Mouse (Mus musculus) kidney, adult 11 months (tissue): ENCODE measurements around the gene Wfdc15a.

Experiments
- DNase-seq: peaks from one replicate; pipeline ENCODE4 v3.0.0; 2022

Gene Wfdc15a

DNA sequence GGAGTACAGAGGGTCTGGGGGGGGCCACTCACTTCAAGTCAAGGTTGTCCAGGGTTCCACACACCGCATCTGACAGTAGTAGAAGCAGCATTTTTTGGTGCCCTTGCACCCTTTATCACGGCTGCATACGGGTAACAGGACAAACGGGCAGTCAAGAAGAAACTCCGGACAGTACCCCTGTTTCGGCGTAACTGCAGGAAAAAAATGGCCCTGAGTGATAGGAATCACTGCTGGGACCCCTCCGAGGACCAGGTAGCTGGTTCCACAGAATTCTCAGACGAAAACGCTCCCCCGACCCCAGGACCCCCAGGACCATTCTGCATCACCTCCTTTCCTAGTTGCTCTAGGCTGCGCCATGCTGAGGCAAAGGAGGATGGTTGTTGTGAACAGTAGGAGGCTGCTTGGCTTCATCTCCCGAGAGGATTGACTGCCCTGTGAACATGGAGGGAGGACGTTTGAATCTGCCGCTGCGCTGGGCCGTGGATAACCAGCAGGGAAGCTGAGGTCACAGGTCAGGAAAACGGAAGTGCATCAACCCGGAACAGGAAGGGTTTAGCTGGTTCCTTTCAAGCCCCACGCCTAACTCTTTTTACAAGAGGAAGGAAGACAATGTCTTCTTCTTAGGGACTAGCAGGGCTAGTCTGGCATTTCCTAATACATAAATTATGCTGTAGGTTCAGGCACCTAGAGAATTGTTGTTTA, at the start of gene Wfdc15a:
Gene Wfdc15a (minus strand): TSS at position 505 of the 702 bp plus-strand sequence.
- no peak for DNase-seq

- DNase-seq, result no peak
Measured at GRCm38 (mm10) chr2:164238366-164238765, 38.4 kb upstream of the Wfdc15a start, which contains the start of gene Svs2. TSS of gene Svs2 (minus strand) at chr2:164238466.

DNA sequence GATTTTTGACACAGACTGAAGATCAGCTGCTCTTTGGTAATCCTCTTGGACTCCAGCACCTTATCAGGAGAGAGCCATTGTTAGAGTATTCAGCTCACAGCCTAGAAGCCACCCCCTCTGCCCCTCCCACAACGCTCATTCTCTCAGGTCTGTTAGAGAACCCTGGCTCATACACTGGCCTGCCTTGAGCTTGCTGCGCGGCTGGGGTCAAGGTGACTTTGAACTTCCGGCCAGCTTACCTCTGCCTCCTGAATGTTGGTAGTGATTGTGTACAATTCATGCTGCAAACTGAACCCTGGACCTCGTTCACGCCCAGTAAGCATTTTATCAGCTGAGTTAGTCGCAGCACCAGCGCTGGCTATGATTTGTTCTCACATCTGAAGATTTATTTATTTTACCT, 32.7 kb upstream of the Wfdc15a start:
- DNase-seq, result no peak

- DNase-seq, result no peak
Measured at GRCm38 (mm10) chr2:164228361-164229070, 28.6 kb upstream of the Wfdc15a start.

GRCm38 (mm10) chr2:164221522-164221921, 21.6 kb upstream of the Wfdc15a start, which contains the start of gene Wfdc15b:
TSS of gene Wfdc15b (minus strand) at chr2:164221660.
- DNase-seq, result no peak

DNA sequence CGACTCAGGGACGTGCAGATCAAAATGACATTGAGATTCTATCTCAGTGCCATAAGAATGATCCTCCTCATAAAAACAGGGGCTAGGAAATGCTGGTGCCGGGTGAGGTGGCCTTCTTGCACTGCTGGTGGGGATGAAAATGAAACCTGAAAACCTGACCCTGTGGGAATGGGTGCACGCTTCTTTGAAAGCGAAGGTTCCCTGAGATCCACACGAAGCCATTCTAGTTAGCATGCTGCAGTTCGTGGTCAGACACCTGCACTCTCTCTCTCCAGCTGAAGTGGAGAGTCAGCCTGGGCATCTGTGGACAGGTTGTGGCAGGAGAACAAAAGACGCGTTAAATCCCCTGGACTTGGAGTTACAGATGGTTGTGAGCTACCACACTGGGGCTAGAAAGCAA, 19.4 kb upstream of the Wfdc15a start:
- DNase-seq, result no peak

- DNase-seq, result no peak
Measured at GRCm38 (mm10) chr2:164212711-164213110, 12.8 kb upstream of the Wfdc15a start.

GRCm38 (mm10) chr2:164210892-164211291, 11.0 kb upstream of the Wfdc15a start:
- DNase-seq, result no peak

GRCm38 (mm10) chr2:164206676-164207075, 6.7 kb upstream of the Wfdc15a start:
- DNase-seq, result no peak

DNA sequence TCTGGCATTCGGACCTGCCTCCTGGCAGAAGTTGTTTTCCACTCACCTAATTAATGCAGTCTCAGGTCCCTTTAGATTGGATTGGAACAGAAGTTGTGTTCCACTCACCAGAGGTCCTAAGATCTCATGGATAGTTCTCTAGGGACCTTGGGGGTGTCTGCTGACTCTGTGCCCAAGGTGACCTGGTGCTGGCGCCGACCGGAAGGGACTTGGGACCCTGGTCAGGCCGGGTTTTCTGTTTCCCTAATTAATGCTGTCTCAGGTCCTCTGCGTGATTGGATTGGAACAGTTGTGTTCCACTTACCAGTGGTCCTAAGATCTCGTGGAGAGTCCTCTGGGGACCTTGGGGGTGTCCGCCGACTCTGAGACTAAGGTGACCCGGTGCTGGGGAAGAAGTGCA, 6.1 kb upstream of the Wfdc15a start:
- peak; percentile 89 for DNase-seq

GRCm38 (mm10) chr2:164196700-164196990, 3.3 kb downstream of the Wfdc15a start:
- DNase-seq, result no peak

DNA sequence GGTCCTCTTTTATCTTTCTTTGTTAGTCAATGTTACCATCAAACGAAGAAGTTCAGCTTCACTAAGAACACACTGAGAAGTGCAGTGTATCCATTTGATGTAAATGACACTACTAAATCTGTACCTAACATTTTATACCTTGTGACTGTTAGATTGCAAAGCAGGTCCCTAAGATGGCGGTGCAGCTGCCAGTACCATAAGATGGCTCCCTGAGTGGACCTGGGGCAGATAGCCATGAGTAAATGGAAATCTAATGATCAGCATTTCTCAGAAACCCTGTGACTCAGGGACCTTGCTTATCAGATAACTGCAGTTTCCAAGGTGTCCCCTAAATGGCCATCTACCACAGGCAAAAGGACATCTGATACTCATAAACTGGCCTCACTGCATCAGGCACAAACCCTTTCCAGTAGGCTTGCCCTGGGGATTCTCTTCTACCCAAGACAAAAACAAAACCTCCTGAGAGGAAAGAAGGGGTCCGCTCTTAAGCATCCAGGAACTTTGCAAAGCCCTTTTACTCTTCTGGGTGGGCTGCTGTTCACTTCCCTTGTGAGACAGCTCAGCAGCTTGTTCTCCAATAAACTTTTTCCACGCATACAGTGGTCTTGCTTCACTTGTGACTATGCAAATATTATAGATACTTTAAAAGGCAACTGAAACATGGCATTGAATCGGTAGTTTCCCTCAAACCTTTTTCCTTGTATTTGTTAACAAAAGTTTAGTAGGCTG, 3.8 kb downstream of the Wfdc15a start:
- no peak for DNase-seq

DNA sequence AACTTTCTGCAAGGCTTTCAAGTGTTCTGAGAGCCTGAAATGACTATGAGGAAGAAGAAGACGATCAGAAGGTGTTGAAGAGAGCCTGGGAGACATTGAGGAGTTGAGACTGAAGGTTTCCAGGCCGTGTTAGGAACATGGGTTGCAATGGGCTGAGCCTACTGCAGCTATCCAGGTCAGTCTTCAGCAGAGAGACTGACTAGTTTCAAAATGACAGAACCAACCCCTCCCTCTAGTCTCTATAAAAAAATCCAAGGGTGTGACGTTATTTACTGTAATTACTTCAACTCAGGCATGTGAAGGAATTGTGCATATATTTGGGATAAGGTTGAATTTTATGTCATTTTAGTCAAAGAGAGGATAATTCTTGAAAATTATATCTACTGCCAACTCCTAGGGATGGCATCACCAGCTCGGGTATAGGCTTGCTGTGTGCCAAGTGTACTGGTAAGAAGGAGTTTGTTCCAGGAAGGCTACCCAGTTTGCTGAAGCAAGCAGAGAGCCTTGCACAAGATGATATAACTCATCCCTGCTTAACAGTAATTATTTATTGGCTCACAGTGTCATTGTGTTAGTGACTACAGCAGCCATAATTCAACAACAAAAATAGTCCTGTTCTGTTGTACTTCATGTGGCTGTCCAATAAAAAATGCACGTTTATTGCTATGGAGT, 4.8 kb downstream of the Wfdc15a start:
- DNase-seq, result no peak

DNA sequence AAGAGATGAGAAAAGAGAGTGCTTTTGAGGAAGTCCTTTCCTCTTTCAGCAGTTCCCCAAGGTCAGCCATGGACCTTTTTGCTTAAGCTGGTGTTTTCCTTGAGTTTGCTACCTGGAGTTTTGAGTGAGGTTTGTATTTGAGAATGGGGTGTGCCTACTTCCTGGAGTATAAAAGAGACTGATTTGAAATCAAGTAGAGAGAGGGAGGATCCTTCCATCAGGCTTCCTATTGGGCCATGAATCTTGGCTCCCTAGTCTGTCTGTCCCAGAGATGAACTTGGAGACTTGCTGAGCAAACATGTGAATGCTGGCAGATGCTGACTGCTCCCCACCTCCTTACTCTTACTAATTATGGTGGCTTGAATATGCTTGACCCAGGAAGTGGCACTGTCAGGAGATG, 7.7 kb downstream of the Wfdc15a start:
- no peak for DNase-seq

DNA sequence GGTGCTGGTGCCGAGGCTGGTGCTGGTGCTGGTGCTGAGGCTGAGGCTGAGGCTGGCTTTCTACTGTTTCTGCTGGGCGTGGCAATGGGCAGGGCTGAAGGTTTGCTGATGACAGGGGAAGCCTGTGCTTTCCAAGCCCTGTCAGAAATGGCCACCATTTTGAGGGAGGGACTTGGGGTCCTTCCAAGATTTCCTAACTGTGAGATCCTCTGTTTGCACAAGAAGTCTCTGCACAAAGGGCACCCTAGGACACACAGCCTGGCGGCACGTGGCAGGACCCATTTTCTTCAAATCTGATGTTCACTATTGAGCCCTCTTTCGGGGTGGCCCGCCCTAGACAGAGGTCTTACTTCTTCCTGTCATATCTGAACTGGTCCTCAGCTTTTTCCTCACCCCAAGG, 9.4 kb downstream of the Wfdc15a start, which contains the start of gene Wfdc12:
Gene Wfdc12 (minus strand): TSS at position 33 of the 400 bp plus-strand sequence.
- no peak for DNase-seq

- no peak for DNase-seq
Measured at GRCm38 (mm10) chr2:164188722-164189121, 11.2 kb downstream of the Wfdc15a start.

GRCm38 (mm10) chr2:164184145-164184719, 15.7 kb downstream of the Wfdc15a start:
- DNase-seq, result no peak

- DNase-seq, result no peak
Measured at GRCm38 (mm10) chr2:164183340-164183739, 16.6 kb downstream of the Wfdc15a start.

- DNase-seq, result no peak
Measured at GRCm38 (mm10) chr2:164182692-164183255, 17.2 kb downstream of the Wfdc15a start, which contains the start of gene Wfdc5. TSS of gene Wfdc5 (minus strand) at chr2:164182742.

- DNase-seq, result no peak
Measured at GRCm38 (mm10) chr2:164180770-164181169, 19.2 kb downstream of the Wfdc15a start.

DNA sequence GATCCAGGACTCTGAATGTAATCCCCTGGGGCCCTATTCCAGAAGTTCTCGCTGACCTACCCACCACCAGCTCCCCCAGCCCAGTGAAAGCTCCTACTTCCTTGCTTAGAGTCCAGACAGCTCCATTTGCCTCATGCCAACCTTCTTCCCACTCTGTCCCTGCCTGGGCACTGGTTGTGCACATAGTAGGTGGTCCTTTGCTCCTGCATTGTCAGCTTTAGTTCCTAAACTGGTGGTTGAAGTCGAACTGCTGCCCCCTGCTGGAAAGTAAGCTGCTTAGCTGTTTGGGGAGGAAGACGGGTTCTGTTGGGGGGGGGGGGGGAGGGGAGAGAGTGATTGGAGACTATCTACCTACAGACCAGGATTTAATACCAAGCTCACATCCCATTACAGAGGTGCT, 19.8 kb downstream of the Wfdc15a start:
- DNase-seq, result no peak

DNA sequence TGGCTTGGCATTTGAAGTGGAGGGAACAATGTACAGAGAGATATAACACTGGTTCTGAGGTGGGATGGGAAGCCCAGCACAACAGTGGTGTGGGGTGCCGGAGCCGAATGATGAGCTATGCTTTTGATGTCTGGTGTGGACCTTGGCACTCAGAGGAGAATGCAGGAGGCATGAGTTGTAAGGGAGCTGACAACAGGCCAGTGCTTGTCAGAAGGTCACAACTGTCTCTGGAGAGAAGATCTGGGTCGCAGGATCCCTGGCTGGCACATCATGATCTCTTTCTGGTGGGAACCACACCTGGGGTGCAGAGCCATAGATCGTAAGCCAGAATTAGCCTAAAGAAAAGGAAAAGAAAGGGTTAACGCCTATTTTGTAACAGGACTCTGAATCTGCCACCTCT, 22.1 kb downstream of the Wfdc15a start:
- no peak for DNase-seq
